Mouse (Mus musculus): ENCODE measurements around the gene Zbed3. TPM values are rescaled to one million over a fixed set of nuclear protein-coding genes. Genes with fewer than 3 reads are reported as not detected.
"Not testable (repeated sequence)": the region's sequence is repeated elsewhere in the genome, so short reads cannot be mapped to it uniquely, and the experiment has no call there.

The Zbed3 gene
- polyA plus RNA-seq, 1 experiment from 2014 or later = 27.2 TPM

- Histone ChIP-seq H3K9ac (replicated peaks; ENCODE audit: low read depth) (peak within 1 kb of the TSS; percentile 95), H3K27ac (ENCODE audit: low read length) (peak within 1 kb of the TSS; percentile 95), H3K4me2 (replicated peaks; ENCODE audit: low read depth, low read length) (peak within 1 kb of the TSS; percentile 87), H3K27me3 (replicated peaks; ENCODE audit: insufficient read depth, low read length) (no peaks in the 10 kb centered on the region), H3K4me1 (ENCODE audit: insufficient read depth, low read depth, low read length) (peaks cover 5% of the 10 kb centered on the region; the same call in 1 of the 2 replicates), H3K9me3 (ENCODE audit: low read length) (no peaks in the 10 kb centered on the region), H3K4me3 (ENCODE audit: low read depth, low read length) (peak within 1 kb of the TSS; percentile 91), H3K36me3 (ENCODE audit: insufficient read depth, low read length) (peaks cover 12% of the 10 kb centered on the region; the same call in 1 of the 2 replicates)
- DNase-seq (ENCODE audit: low spot score) (peak; percentile 97), ATAC-seq (peak; percentile 96)
- no peak; the same call in 1 of the 2 replicates for TF ChIP-seq EP300 (IDR thresholded peaks at IDR 0.05)
- no peak for TF ChIP-seq CTCF (IDR thresholded peaks at IDR 0.05)
- WGBS = under 1% methylated on average over 84 of the region's 86 CpGs
These were observed 51.5 kb downstream of the Zbed3 start, which contains the start of gene Aggf1 for GRCm38 (mm10) chr13:95374701-95375553. TSS of gene Aggf1 (minus strand) at chr13:95375352.

GRCm38 (mm10) chr13:95375554-95375914 lies 52.1 kb downstream of the Zbed3 start:
- Histone ChIP-seq H3K4me1 (ENCODE audit: insufficient read depth, low read depth, low read length) (peaks cover 5% of the 10 kb centered on the region; the same call in 1 of the 2 replicates), H3K27ac (ENCODE audit: low read length) (peak overlapping the region; percentile 95), H3K27me3 (replicated peaks; ENCODE audit: insufficient read depth, low read length) (no peaks in the 10 kb centered on the region), H3K4me3 (ENCODE audit: low read depth, low read length) (peak overlapping the region; percentile 91), H3K9me3 (ENCODE audit: low read length) (no peaks in the 10 kb centered on the region), H3K4me2 (replicated peaks; ENCODE audit: low read depth, low read length) (peak overlapping the region; percentile 87), H3K9ac (replicated peaks; ENCODE audit: low read depth) (peak overlapping the region; percentile 95), H3K36me3 (ENCODE audit: insufficient read depth, low read length) (peaks cover 6% of the 10 kb centered on the region; the same call in 1 of the 2 replicates)
- WGBS = 21% methylated on average over 6 of the region's 6 CpGs
- DNase-seq (ENCODE audit: low spot score) = no peak
- ATAC-seq = 0 out of 2 replicates have a peak, but pooled peaks have one; percentile 6
- TF ChIP-seq CTCF (IDR thresholded peaks at IDR 0.05) = no peak
- no peak; the same call in 1 of the 2 replicates for TF ChIP-seq EP300 (IDR thresholded peaks at IDR 0.05)

GRCm38 (mm10) chr13:95376689-95377289 lies 53.4 kb downstream of the Zbed3 start:
- not testable (repeated sequence) for H3K27me3 ChIP-seq (replicated peaks; ENCODE audit: insufficient read depth, low read length); ATAC-seq; H3K9ac ChIP-seq (replicated peaks; ENCODE audit: low read depth); H3K9me3 ChIP-seq (ENCODE audit: low read length); H3K27ac ChIP-seq (ENCODE audit: low read length); H3K36me3 ChIP-seq (ENCODE audit: insufficient read depth, low read length); H3K4me2 ChIP-seq (replicated peaks; ENCODE audit: low read depth, low read length); DNase-seq (ENCODE audit: low spot score); H3K4me3 ChIP-seq (ENCODE audit: low read depth, low read length); H3K4me1 ChIP-seq (ENCODE audit: insufficient read depth, low read depth, low read length)
- 94% methylated on average over 11 of the region's 11 CpGs for WGBS

GRCm38 (mm10) chr13:95378696-95379095 lies 55.3 kb downstream of the Zbed3 start:
- ATAC-seq (no peak), DNase-seq (ENCODE audit: low spot score) (no peak)
- no peak for TF ChIP-seq EP300 (IDR thresholded peaks at IDR 0.05)
- TF ChIP-seq CTCF (IDR thresholded peaks at IDR 0.05) = no peak
- Histone ChIP-seq H3K4me2 (replicated peaks; ENCODE audit: low read depth, low read length) (no peak overlapping the region), H3K4me3 (ENCODE audit: low read depth, low read length) (no peak overlapping the region), H3K9me3 (ENCODE audit: low read length) (no peaks in the 10 kb centered on the region), H3K4me1 (ENCODE audit: insufficient read depth, low read depth, low read length) (peaks cover 5% of the 10 kb centered on the region; the same call in 1 of the 2 replicates), H3K9ac (replicated peaks; ENCODE audit: low read depth) (no peak overlapping the region), H3K27me3 (replicated peaks; ENCODE audit: insufficient read depth, low read length) (no peaks in the 10 kb centered on the region), H3K27ac (ENCODE audit: low read length) (no peak overlapping the region), H3K36me3 (ENCODE audit: insufficient read depth, low read length) (no peaks in the 10 kb centered on the region)
- 72% methylated on average over 3 of the region's 3 CpGs for WGBS

GRCm38 (mm10) chr13:95382418-95382817 lies 59.0 kb downstream of the Zbed3 start:
- Histone ChIP-seq H3K27ac (ENCODE audit: low read length) (no peak overlapping the region), H3K9me3 (ENCODE audit: low read length) (no peaks in the 10 kb centered on the region), H3K36me3 (ENCODE audit: insufficient read depth, low read length) (no peaks in the 10 kb centered on the region), H3K4me3 (ENCODE audit: low read depth, low read length) (no peak overlapping the region), H3K4me2 (replicated peaks; ENCODE audit: low read depth, low read length) (no peak overlapping the region), H3K27me3 (replicated peaks; ENCODE audit: insufficient read depth, low read length) (no peaks in the 10 kb centered on the region), H3K4me1 (ENCODE audit: insufficient read depth, low read depth, low read length) (no peaks in the 10 kb centered on the region), H3K9ac (replicated peaks; ENCODE audit: low read depth) (no peak overlapping the region)
- DNase-seq (ENCODE audit: low spot score) (no peak), ATAC-seq (no peak)
- no peak for TF ChIP-seq EP300 (IDR thresholded peaks at IDR 0.05)
- no peak for TF ChIP-seq CTCF (IDR thresholded peaks at IDR 0.05)
- WGBS = 58% methylated on average over 5 of the region's 5 CpGs

Other genes with a start within 250 kb of the Zbed3 start
- 18.1 and 19.3 TPM in 2 replicates for gene Pde8b, start 73.3 kb upstream of the Zbed3 start, polyA plus RNA-seq (2015; fragmentation: Nextera tagmentation; extraction: Ambion mirVana)
- gene Aggf1, start 51.7 kb downstream of the Zbed3 start, polyA plus RNA-seq (2015; fragmentation: Nextera tagmentation; extraction: Ambion mirVana) = 24.2 and 25.8 TPM in 2 replicates
- not detected in 2 replicates for gene Crhbp, start 121.3 kb downstream of the Zbed3 start, polyA plus RNA-seq (2015; fragmentation: Nextera tagmentation; extraction: Ambion mirVana)
- gene S100z, start 155.1 kb downstream of the Zbed3 start, polyA plus RNA-seq (2015; fragmentation: Nextera tagmentation; extraction: Ambion mirVana) = not detected in 2 replicates
- gene F2rl1, start 201.6 kb downstream of the Zbed3 start, polyA plus RNA-seq (2015; fragmentation: Nextera tagmentation; extraction: Ambion mirVana) = 4.3 and 5.6 TPM in 2 replicates

Data from lung, postnatal 0 days (tissue).